Mouse (Mus musculus) forebrain, embryonic 15.5 days (tissue): ENCODE data around the gene Atp2c2. TPM values are rescaled to one million over a fixed set of nuclear protein-coding genes. Genes with fewer than 3 reads are reported as not detected.

Source experiments
- ATAC-seq: fragments of 200-750 bp; cut with Nextera tagmentation; replicated peaks from 2 replicates; pipeline ENCODE4 v1.8.0; 2017; ENCODE audit warnings: mild to moderate bottlenecking, moderate TSS enrichment, moderate library complexity
- H3K27ac ChIP-seq: fragments of 300-500 bp; sonication (generic); replicated peaks from 2 replicates; pipeline ENCODE4 v1.5.1; 2015; ENCODE audit warnings: mild to moderate bottlenecking, inconsistent platforms
- H3K27me3 ChIP-seq: fragments of 300-500 bp; sonication (generic); 2 replicates; pipeline ENCODE4 v1.6.1; 2015; ENCODE audit warnings: inconsistent platforms
- H3K36me3 ChIP-seq: fragments of 300-500 bp; sonication (generic); 2 replicates; pipeline ENCODE4 v1.6.1; 2015; ENCODE audit warnings: mild to moderate bottlenecking, inconsistent platforms
- H3K4me1 ChIP-seq: fragments of 300-500 bp; sonication (generic); 2 replicates; pipeline ENCODE4 v1.6.1; 2015; ENCODE audit warnings: inconsistent platforms
- H3K4me2 ChIP-seq: fragments of 300-500 bp; sonication (generic); replicated peaks from 2 replicates; pipeline ENCODE4 v1.6.1; 2015; ENCODE audit warnings: mild to moderate bottlenecking, inconsistent platforms
- H3K4me3 ChIP-seq: fragments of 300-500 bp; sonication (generic); 2 replicates; pipeline ENCODE4 v1.5.1; 2015; ENCODE audit warnings: mild to moderate bottlenecking, inconsistent platforms
- H3K9ac ChIP-seq: fragments of 300-500 bp; sonication (generic); replicated peaks from 2 replicates; pipeline ENCODE4 v1.6.1; 2015; ENCODE audit warnings: mild to moderate bottlenecking, inconsistent platforms
- H3K9me3 ChIP-seq: fragments of 300-500 bp; sonication (generic); 2 replicates; pipeline ENCODE4 v1.6.1; 2016; ENCODE audit warnings: inconsistent platforms
- WGBS: fragments of 180-500 bp; shearing (Covaris S2); methylation state at CpG from one replicate; pipeline ENCODE4 v1.1.7; 2015; ENCODE audit warnings: mixed read lengths; 5-methylcytosine and 5-hydroxymethylcytosine counted together
- polyA plus RNA-seq: library from polyadenylated mRNA; unstranded; fragments of >200 nt; fragmentation: Nextera tagmentation; extraction: Ambion mirVana; gene quantifications from 2 replicates; pipeline ENCODE4 v1.2.1, GENCODE M21; 2015

The Atp2c2 gene
- polyA plus RNA-seq, 1 experiment from 2014 or later: 0.09 TPM

GRCm38 (mm10) chr8:119781086-119781840, 81.5 kb downstream of the Atp2c2 start:
- no peak overlapping the region for H3K4me2 ChIP-seq
- 77% methylated on average over 4 of the region's 4 CpGs for WGBS

DNA sequence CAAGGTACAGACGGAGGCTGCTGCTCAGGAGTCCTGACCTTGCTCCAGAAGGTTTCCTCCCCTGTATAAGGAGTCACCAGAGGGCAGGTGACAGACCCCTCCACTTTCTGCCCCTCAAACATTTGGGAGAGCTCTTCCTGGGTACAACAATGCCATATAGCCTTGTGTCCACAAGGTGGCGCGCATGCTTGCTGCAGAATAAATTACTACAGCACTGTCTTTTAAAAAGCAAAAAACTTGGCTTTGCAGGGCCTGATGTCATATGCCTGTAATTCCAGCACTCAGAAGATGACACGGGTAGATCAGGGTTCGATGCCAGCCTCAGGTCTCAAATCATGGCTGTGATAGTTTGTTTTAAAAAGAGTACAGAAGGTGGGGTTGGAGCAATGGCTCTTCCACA, 82.9 kb downstream of the Atp2c2 start:
- Histone ChIP-seq H3K4me1 (peaks cover 30% of the 10 kb centered on the region), H3K4me3 (no peak overlapping the region), H3K9ac (no peak overlapping the region), H3K4me2 (no peak overlapping the region), H3K9me3 (no peaks in the 10 kb centered on the region), H3K27me3 (no peaks in the 10 kb centered on the region), H3K27ac (no peak overlapping the region), H3K36me3 (no peaks in the 10 kb centered on the region)
- ATAC-seq: no peak
- 4% methylated on average over 5 of the region's 5 CpGs for WGBS

More at GRCm38 (mm10) chr8:119781086-119781840, 81.5 kb downstream of the Atp2c2 start:
- Histone ChIP-seq H3K9me3 (no peaks in the 10 kb centered on the region), H3K9ac (no peak overlapping the region), H3K27me3 (no peaks in the 10 kb centered on the region), H3K4me1 (peaks cover 36% of the 10 kb centered on the region), H3K36me3 (no peaks in the 10 kb centered on the region), H3K27ac (no peak overlapping the region), H3K4me3 (no peak overlapping the region)
- no peak for ATAC-seq

GRCm38 (mm10) chr8:119783579-119783978, 83.8 kb downstream of the Atp2c2 start:
- Histone ChIP-seq H3K9me3 (no peaks in the 10 kb centered on the region), H3K4me3 (no peak overlapping the region), H3K9ac (no peak overlapping the region), H3K27ac (no peak overlapping the region), H3K4me1 (peaks cover 35% of the 10 kb centered on the region), H3K4me2 (no peak overlapping the region), H3K27me3 (no peaks in the 10 kb centered on the region), H3K36me3 (no peaks in the 10 kb centered on the region)
- WGBS: 79% methylated on average over 6 of the region's 6 CpGs
- ATAC-seq: no peak

DNA sequence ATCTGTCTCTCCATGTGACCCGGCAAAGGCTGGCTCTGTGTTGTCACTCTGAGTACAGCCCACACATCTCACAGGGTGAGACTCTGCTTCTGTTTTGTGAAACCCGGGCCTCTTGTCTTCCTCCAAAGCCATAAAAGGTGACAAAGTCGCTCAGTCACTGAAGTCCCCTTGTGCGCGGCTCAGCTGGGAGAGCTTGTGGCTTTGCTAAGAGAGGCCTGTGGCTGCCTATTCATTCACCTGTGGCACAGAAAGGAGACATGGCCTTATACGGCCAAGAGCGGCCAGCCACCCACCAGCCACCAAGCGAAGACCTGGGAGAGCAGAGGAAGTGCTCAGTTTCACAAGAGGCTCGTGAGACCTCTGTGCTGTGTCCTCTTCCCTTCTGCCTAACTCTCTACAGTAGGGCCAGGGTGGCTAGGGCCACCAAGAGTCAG, 84.3 kb downstream of the Atp2c2 start:
- Histone ChIP-seq H3K4me1 (peaks cover 35% of the 10 kb centered on the region), H3K4me2 (no peak overlapping the region), H3K27me3 (no peaks in the 10 kb centered on the region), H3K36me3 (no peaks in the 10 kb centered on the region), H3K27ac (no peak overlapping the region), H3K4me3 (no peak overlapping the region), H3K9ac (no peak overlapping the region), H3K9me3 (no peaks in the 10 kb centered on the region)
- 51% methylated on average over 9 of the region's 9 CpGs for WGBS
- no peak for ATAC-seq

DNA sequence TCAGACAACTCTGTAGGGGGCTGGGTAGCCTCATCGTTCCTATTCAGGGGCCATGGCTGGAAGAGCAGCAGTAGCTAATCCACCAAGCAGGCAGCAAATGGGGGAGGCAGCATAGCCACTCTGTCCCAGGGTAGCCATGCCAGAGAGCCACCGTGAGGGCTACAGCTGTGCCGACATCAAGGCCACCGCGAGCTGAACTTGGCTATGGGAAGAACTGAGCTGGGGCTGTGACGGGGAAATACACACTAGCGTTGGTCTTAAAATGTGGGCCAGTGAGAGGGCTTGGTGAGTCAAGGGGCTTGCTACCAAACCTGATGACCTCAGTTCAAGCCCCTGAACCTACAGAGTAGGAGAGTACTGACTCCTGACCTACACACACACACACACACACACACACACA, 84.9 kb downstream of the Atp2c2 start:
- no peak overlapping the region for H3K9ac ChIP-seq
- WGBS: 60% methylated on average over 7 of the region's 7 CpGs

DNA sequence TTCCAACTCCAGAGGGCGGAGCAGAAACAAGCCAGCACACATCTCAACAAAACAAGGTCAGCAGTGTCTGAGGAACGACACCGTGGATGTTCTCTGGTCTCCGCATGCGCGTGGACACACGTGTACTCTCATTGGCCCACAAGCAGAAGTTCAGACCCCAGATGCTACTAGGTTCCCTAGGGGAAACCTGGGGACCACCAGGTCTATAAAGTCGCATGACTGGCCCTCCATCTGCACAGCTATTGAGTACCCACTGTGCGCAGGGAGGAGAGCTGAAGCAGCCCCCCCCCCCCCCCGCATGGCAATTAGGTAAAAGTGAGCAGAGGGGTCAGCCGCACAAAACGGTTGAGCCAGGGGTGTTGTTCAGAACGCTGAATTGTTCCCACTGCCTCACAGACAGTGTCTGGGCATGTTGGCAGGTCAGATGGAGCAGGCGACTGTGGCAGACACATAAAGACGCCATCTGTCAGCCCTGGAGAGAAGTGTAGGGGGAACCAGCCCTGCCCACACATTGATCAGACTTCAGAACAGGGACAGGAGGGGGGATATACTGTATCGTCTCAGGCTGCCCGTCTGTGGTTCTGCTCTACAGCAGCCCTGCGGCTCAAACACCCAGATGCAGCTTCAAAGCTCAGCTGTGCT, 86.1 kb downstream of the Atp2c2 start:
- peaks cover 32% of the 10 kb centered on the region for H3K4me1 ChIP-seq
- no peak overlapping the region for H3K4me3 ChIP-seq
- no peaks in the 10 kb centered on the region for H3K27me3 ChIP-seq
- H3K36me3 ChIP-seq: no peaks in the 10 kb centered on the region
- H3K9me3 ChIP-seq: no peaks in the 10 kb centered on the region
- peak overlapping the region; percentile 83 for H3K27ac ChIP-seq
- ATAC-seq: peak; percentile 77
- H3K4me2 ChIP-seq: no peak overlapping the region
- WGBS: 32% methylated on average over 18 of the region's 18 CpGs
- H3K9ac ChIP-seq: no peak overlapping the region

More for the DNA sequence above, 84.9 kb downstream of the Atp2c2 start:
- Histone ChIP-seq H3K4me2 (no peak overlapping the region), H3K36me3 (no peaks in the 10 kb centered on the region), H3K4me3 (no peak overlapping the region), H3K9me3 (no peaks in the 10 kb centered on the region), H3K4me1 (peaks cover 32% of the 10 kb centered on the region), H3K27me3 (no peaks in the 10 kb centered on the region), H3K27ac (no peak overlapping the region)
- no peak for ATAC-seq

GRCm38 (mm10) chr8:119786871-119787270, 87.1 kb downstream of the Atp2c2 start:
- no peaks in the 10 kb centered on the region for H3K9me3 ChIP-seq
- no peak overlapping the region for H3K9ac ChIP-seq
- peak overlapping the region; percentile 16; the same call in 1 of the 2 replicates for H3K27ac ChIP-seq
- no peaks in the 10 kb centered on the region for H3K36me3 ChIP-seq
- H3K4me2 ChIP-seq: no peak overlapping the region
- peaks cover 40% of the 10 kb centered on the region for H3K4me1 ChIP-seq
- no peak overlapping the region for H3K4me3 ChIP-seq
- 73% methylated on average over 3 of the region's 3 CpGs for WGBS
- ATAC-seq: no peak
- no peaks in the 10 kb centered on the region for H3K27me3 ChIP-seq

DNA sequence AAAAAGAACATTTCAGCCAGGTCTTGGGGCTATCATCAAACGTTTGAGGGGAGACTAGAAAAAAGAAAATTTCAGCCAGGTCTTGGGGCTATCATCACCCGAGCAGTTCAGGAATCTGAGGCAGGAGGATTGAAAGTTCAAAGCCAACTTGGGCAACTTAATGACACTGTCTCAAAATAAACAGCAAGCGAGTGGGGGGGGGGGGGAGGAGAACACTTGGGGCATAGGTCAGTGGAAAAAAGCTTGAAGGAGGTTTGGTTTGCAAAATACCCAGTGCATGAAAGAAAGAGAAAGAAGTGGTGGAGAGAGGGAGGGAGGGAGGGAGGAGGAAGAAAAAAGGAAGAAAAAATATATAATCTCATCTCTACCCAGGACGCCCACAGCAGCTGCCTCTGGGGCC, 87.5 kb downstream of the Atp2c2 start:
- Histone ChIP-seq H3K9me3 (no peaks in the 10 kb centered on the region), H3K4me1 (peaks cover 45% of the 10 kb centered on the region), H3K4me3 (no peak overlapping the region), H3K9ac (no peak overlapping the region), H3K27me3 (no peaks in the 10 kb centered on the region), H3K36me3 (no peaks in the 10 kb centered on the region), H3K4me2 (no peak overlapping the region), H3K27ac (no peak overlapping the region)
- ATAC-seq: no peak
- 60% methylated on average over 4 of the region's 4 CpGs for WGBS

DNA sequence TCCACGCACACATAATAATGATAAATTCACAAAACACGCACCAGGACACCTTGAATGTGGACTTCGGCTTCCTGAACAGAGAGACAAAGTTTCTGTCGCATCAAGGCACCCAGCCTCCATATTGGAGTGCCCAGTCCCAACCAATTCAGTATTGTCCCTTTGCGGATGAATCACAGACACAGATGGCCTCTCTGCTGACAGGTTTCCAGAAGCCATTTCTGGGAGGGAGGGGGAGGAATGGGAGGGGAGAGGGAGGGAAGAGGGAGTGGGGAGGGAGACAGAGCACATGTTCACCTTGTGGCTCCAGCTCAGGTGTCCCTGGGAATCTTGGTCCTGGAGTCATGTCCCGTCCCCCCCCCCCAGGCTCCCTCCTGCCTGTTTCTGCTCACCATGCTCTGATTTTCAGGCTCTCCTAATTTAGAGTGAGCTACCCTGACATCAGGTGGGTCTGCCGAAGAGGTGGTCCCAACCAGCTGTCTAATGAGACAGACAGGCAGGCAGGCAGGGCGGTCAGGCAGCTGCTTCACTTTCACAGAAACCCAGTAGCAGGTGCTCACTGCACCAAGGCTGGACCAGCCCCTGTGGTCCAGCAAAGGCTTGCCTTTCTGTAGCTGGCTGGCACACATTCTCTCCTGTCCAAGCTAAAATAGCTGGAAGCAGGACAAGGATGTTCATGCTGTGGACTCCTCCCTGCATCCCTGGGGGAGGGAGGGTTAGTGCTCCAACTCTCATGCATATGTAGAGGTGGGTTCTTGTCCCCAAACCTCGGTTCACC, 89.0 kb downstream of the Atp2c2 start:
- no peak overlapping the region for H3K4me3 ChIP-seq
- no peak overlapping the region for H3K4me2 ChIP-seq
- H3K27ac ChIP-seq: peak overlapping the region; percentile 35; the same call in 1 of the 2 replicates
- H3K4me1 ChIP-seq: peaks cover 47% of the 10 kb centered on the region
- no peak overlapping the region for H3K9ac ChIP-seq
- ATAC-seq: no peak
- 63% methylated on average over 9 of the region's 9 CpGs for WGBS
- no peaks in the 10 kb centered on the region for H3K27me3 ChIP-seq
- H3K9me3 ChIP-seq: no peaks in the 10 kb centered on the region
- no peaks in the 10 kb centered on the region for H3K36me3 ChIP-seq

GRCm38 (mm10) chr8:119789581-119789980, 89.8 kb downstream of the Atp2c2 start:
- Histone ChIP-seq H3K36me3 (no peaks in the 10 kb centered on the region), H3K4me3 (no peak overlapping the region), H3K4me2 (no peak overlapping the region), H3K4me1 (peaks cover 46% of the 10 kb centered on the region), H3K9me3 (no peaks in the 10 kb centered on the region), H3K9ac (no peak overlapping the region), H3K27me3 (no peaks in the 10 kb centered on the region), H3K27ac (no peak overlapping the region)
- no peak for ATAC-seq
- WGBS: 86% methylated on average over 7 of the region's 7 CpGs

DNA sequence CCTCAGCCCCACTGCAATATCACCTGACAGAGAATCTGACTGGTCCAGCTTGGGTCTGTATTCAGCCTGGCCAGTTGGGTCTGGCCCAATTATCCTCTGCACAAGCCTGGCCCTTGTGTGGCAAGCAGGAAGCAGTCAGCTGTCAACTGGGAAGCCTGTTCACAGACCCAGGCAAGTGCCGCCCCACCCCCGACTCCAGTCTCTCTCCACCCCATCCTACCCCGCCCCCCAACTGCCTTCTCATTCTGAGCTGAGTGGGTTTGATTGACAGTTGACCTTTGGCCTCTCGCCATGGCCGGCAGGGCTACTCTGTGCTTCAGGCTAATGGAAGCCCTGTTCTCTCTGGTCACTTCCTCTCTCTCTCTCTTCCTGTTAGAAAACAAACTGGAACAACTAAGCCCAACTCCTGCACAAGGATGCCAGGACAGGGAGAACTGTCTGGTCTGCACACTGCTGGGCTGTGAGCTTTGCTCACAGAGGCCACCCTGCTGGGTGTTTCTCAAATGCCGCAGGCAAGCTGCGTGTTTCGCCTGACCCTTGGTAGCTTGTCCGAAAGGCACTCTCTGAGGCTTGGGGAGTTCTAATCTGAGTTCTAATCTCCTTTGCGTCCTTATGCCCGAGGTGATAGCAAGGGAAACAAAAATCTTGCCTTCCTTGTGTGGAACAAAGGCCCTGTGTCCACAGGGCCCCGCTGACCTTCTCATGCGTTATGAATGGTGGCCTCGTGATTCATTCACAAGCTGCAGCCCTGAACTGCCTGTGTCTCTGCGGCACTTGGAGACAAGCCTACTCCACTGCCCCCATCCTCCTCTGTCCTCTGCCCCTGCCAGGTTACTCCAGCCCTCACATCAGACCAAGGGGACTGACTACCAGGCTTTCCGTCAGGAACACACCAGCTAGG, 92.2 kb downstream of the Atp2c2 start:
- Histone ChIP-seq H3K36me3 (no peaks in the 10 kb centered on the region), H3K4me2 (no peak overlapping the region), H3K4me1 (peaks cover 29% of the 10 kb centered on the region), H3K9me3 (no peaks in the 10 kb centered on the region), H3K27me3 (no peaks in the 10 kb centered on the region), H3K27ac (peak overlapping the region; percentile 17; the same call in 1 of the 2 replicates), H3K9ac (no peak overlapping the region), H3K4me3 (no peak overlapping the region)
- ATAC-seq: peak; percentile 30; the same call in 1 of the 2 replicates
- 11% methylated on average over 16 of the region's 16 CpGs for WGBS
